Mouse (Mus musculus) cerebellum, adult 11 months (tissue): ENCODE measurements around the gene Olfr91.
"Not testable (repeated sequence)": the region's sequence is repeated elsewhere in the genome, so short reads cannot be mapped to it uniquely, and the experiment has no call there.

ENCODE experiments used
- DNase-seq: peaks from one replicate; pipeline ENCODE4 v3.0.0; 2022

Olfr91 gene

GRCm38 (mm10) chr17:37098178-37098577 is at the start of gene Olfr91:
Gene Olfr91 (minus strand): TSS chr17:37098278.
- DNase-seq: no peak

DNA sequence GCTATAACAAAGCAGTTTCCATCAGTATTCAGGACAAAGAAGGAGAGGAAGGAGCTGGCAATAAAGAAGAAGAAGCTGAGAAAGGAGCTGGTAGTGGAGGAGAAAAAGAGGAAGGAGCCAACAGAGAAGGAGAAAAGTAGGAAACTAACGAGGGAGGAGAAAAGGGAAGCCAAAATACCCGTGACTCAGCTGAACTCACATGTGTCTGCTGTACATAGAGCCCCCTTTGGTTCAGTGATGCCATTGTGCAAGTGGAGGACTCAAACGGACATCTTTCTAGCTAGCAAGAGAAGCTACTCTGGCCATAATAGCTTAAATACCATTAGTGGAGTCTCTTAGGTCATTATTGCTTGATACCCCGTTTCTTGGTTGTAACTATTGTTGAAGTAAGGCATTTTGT is 33.3 kb upstream of the Olfr91 start:
- not testable (repeated sequence) for DNase-seq

DNA sequence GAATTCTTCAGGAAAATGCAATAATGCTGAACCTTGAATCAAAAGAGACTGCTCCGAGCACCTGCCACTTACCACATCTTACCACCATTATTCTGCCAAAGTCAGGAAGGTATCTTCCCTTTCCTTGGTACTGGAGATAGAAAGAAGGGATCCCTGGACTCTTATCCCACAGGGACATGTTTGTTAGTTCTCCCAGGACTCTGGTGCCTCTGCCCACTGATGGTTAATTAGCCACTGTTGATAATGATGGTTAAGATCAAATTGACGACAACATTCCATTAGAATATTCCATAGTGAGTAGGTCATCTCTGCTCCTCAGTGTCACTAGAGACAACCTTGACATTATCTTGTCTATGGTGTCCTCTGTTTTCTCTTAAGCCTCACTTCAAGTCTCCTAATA is 21.9 kb upstream of the Olfr91 start, which contains the start of gene Olfr92:
Gene Olfr92, minus strand, starts transcription at position 101 of the 400 bp plus-strand sequence.
- no peak for DNase-seq

- DNase-seq: no peak
Observed at GRCm38 (mm10) chr17:37093289-37093688, 4.8 kb downstream of the Olfr91 start.

GRCm38 (mm10) chr17:37092198-37092597 is 5.9 kb downstream of the Olfr91 start:
- no peak for DNase-seq

GRCm38 (mm10) chr17:37088399-37088798 is 9.7 kb downstream of the Olfr91 start, which contains the start of gene Olfr90:
Gene Olfr90 (minus strand): TSS chr17:37088499.
- no peak for DNase-seq

DNA sequence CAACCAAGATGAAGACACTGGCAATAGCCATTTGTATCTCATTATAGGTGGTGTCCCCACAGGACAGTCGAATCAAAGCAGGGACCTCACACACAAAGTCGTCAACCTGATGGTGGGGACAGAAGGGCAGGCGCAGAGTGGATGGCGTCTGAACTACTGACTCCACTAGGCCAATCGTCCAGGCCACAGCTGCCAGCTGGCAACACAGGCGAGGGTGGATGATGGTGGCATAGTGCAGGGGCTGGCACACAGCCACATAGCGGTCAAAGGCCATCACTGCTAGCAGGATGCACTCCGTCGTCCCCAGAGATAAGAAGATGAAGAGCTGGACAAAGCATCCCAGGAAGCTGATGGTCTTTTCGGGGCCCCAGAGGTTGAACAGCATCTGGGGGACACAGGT is 12.5 kb downstream of the Olfr91 start:
- no peak for DNase-seq

GRCm38 (mm10) chr17:37084632-37085031 is 13.4 kb downstream of the Olfr91 start:
- DNase-seq: no peak

GRCm38 (mm10) chr17:37083327-37083726 is 14.8 kb downstream of the Olfr91 start:
- DNase-seq: no peak

- DNase-seq: no peak
Observed at GRCm38 (mm10) chr17:37081659-37082058, 16.4 kb downstream of the Olfr91 start.

- DNase-seq: no peak
Observed at GRCm38 (mm10) chr17:37080119-37080518, 18.0 kb downstream of the Olfr91 start.

DNA sequence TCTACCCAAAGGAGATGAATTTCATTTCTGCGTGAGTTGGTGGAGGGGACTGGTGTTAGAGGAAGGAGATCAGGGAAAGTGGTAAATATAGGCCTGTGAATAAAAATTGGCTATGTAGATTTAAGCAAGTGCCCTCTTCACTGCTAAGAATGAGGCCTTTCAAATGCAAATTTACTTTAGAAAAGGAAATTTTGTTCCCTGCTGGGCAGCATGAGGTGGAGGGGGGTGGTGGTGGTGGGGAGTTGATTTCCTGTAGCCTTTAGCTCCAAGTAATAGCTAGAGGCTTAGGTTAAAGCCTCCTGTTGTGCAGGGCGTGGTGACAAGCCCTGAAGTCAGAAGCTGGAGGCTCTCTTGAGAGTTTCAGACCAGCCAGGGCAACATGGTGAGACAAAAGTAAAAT is 19.1 kb downstream of the Olfr91 start:
- no peak for DNase-seq

DNA sequence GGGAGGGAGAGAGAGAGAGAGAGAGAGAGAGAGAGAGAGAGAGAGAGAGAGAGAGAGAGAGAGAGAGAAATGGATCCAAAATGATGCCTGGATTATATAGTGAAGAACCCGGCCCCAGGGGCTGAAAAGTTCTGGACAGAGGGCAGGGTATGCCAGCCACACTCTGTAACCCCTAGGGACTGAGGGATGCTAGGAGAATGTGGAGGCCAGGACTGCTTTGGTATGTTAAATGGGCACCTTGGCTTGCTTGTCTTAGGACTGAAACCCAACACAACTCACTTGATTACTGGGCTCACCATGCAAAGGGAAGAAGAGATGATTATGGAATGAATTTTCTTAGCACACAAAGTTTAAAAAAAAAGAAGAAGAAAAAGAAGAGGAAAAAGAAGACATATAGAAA is 19.9 kb downstream of the Olfr91 start:
- DNase-seq: no peak

GRCm38 (mm10) chr17:37075766-37076165 is 22.3 kb downstream of the Olfr91 start:
- DNase-seq: no peak

GRCm38 (mm10) chr17:37075181-37075580 is 22.9 kb downstream of the Olfr91 start:
- no peak for DNase-seq

DNA sequence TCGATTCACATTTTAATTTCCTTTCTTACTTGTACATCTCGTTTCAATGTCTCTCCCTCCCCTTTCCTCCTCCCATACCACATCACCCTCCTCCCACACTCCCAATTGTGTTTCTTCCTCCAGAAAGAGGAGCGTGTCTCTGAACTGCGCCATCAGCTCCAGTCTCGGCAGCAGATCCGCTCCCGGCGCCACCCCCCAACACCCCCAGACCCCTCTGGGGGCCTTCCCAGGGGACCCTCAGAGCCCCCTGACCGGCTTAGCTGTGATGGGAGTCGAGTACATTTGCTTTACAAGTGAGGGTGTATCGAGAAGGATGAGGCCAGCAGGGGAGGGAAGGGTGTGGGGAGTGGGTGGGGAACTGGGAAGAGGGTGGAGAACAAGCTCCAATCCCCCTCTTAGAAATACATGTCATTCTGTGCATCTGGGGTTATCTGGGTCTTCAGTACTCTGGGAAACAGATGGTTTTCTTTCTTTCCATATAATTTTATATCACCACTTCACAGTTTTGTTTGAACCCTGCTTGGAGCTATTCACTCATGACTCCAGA is 25.3 kb downstream of the Olfr91 start:
- no peak for DNase-seq

- no peak for DNase-seq
Observed at GRCm38 (mm10) chr17:37072080-37072729, 25.9 kb downstream of the Olfr91 start.

DNA sequence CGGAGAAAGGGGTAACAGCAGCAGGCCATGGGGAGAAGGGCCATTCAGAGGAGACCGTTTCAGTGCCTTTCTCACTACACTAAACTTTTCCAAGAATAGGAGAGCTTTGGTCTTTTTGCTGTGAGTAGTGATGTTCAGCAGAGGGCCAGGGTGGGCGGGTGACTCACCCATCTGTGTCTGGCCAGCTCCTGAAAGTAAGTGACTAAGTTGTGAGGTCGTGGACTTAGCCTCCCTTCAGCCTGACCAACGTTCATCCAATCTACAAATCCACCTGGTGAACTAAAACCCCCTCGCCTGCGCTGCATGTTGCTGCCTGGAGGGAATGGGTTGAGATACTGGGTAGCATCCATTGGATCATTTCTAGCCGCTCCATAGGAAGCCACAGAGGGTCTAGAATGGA is 28.0 kb downstream of the Olfr91 start:
- no peak for DNase-seq

DNA sequence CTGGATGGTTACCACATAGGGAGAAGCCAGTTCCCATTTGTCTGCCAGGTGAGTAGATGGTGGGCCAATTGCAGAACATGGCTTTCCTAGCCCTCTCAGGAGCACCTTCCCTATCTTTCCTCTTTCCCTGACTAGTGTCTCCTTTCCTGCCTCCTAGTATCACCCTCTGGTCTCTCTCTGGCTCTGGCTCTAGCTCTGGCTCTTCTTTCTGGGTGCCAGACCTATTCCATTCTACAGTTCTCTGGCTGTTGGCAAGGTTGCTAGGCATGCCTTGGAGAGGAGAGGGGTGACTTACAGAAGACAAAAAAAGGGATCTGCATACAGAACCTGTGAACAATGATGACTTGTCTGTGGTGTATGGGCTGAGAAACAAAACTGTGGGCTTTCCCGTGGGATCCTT is 30.2 kb downstream of the Olfr91 start:
- no peak for DNase-seq

DNA sequence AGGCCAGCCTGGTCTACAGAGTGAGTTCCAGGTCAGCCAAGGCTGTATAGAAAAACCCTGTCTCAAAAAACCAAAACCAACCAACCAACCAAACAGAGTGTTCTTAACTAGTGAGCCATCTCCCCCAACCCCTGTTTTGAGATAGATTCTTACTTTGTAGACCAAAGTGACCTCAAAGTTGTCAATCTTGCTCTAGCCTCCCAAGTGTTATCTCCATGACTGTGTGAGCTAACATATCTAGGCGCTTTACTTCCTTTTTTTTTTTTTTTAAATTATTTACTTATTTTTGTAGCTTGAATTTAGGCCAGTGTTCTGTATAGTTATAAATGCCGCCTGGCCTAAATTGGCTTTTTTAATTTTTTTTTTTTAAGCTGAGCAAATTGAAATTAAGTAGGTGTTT is 32.1 kb downstream of the Olfr91 start:
- DNase-seq: no peak

- no peak for DNase-seq
Observed at GRCm38 (mm10) chr17:37063686-37064495, 34.2 kb downstream of the Olfr91 start.

- no peak for DNase-seq
Observed at GRCm38 (mm10) chr17:37063063-37063462, 35.0 kb downstream of the Olfr91 start.

DNA sequence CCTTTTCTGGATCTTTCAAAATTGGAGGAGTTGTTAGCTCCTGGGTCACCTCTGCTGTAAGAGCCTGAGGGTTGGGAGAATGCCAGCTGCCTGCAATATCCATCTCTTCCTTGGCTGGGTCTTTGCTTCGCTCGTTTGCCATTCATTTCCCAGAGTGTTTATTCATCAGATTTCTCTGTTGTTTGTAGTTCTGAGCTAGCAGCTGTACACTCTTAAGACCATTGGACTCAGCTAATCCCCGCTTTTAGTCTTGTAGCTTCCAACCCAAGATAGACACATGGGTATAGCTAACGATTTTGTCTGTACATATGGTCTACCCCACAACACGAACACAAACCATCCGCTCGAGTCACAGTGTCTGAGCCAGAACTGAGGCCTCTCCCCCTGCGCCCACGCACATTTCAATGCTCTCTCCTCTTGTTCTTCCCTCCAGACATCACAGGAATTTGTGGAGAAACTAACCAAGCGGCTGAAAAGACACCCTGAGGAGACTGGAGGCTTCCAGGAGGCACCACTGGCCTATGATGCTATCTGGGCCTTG is 35.9 kb downstream of the Olfr91 start:
- DNase-seq: no peak

- DNase-seq: no peak
Observed at GRCm38 (mm10) chr17:37061435-37061834, 36.6 kb downstream of the Olfr91 start.
